Mouse (Mus musculus): ENCODE data around the gene Sipa1l1.
"Not testable (repeated sequence)": the region's sequence is repeated elsewhere in the genome, so short reads cannot be mapped to it uniquely, and the experiment has no call there.

DNA sequence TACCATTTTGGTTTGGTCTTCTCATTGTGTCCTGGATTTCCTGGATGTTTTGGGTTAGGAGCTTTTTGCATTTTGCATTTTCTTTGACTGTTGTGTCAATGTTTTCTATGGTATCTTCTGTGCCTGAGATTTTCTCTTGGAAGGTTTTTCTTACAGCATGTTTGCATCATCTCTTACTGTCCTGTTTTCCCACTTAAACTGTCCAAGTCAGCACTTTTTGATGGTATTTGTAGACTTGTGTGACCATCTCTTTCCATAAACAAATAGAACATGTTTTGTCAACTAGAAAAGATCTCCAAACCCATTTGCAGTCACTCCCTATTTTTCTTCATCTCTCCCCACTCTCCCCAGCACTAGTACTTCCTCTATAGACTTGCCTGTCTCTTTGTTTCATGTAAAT is 17.0 kb downstream of the Sipa1l1 start:
- TF ChIP-seq MEF2A (IDR thresholded peaks at IDR 0.05; ENCODE audit: borderline replicate concordance, low read depth, low read length); EP300 (IDR thresholded peaks at IDR 0.05; ENCODE audit: low read length); POLR2AphosphoS2 (IDR thresholded peaks at IDR 0.05; ENCODE audit: low read depth, low read length); PAX5 (IDR thresholded peaks at IDR 0.05; ENCODE audit: low read length): not testable (repeated sequence)
